ENCODE assay signal across 13 mouse cellular contexts in genomic region chr15:77337926-77338325, GRCm38 (mm10). TPM values are rescaled to one million over a fixed set of nuclear protein-coding genes. Genes with fewer than 3 reads are reported as not detected.
DNase-seq lines count a peak whose midpoint lies in the region; ATAC-seq lines count a peak whose summit lies in the region.
"Had no signal": no experiment of that assay in that cellular context is flagged by ENCODE, and none has a peak within 500 bp of the region (broad histone marks: within the 10 kb centered on the region; RNA-seq: fewer than 3 reads in every experiment).

No protein-coding gene starts in this region.

- H3K4me1 ChIP-seq in hindbrain, embryonic 10.5 days (replicated peaks) = peaks cover 52% of the 10 kb centered on the region
- peaks cover 13% of the 10 kb centered on the region for H3K4me1 ChIP-seq in hindbrain, embryonic 16.5 days (ENCODE audit: control insufficient read depth, insufficient read depth, low read depth, low read length)
- peaks cover 24% of the 10 kb centered on the region for H3K4me1 ChIP-seq in neural tube, embryonic 11.5 days (ENCODE audit: control insufficient read depth, insufficient read depth, low read length)
- H3K4me1 ChIP-seq in intestine, embryonic 16.5 days (ENCODE audit: control insufficient read depth, insufficient read depth, low read length) = peaks cover 35% of the 10 kb centered on the region
- H3K4me1 ChIP-seq in stomach, embryonic 16.5 days (ENCODE audit: control insufficient read depth, insufficient read depth, low read length) = peaks cover 22% of the 10 kb centered on the region

- WGBS in hindbrain, embryonic 10.5 days = 71% methylated on average over 3 of the region's 3 CpGs
- WGBS in hindbrain, embryonic 16.5 days = 61% methylated on average over 3 of the region's 3 CpGs
- 74% methylated on average over 3 of the region's 3 CpGs for WGBS in neural tube, embryonic 11.5 days
- WGBS in intestine, embryonic 16.5 days = 59% methylated on average over 3 of the region's 3 CpGs
- 72% methylated on average over 3 of the region's 3 CpGs for WGBS in stomach, embryonic 16.5 days

- H3K4me2 ChIP-seq in hindbrain, embryonic 16.5 days (ENCODE audit: low read length) = no peak overlapping the region
- no peak overlapping the region for H3K4me2 ChIP-seq in neural tube, embryonic 11.5 days (ENCODE audit: low read depth)
- H3K4me2 ChIP-seq in intestine, embryonic 16.5 days (ENCODE audit: low read depth, low read length) = peak overlapping the region; percentile 26
- peak overlapping the region; percentile 21; the same call in 1 of the 2 replicates for H3K4me2 ChIP-seq in stomach, embryonic 16.5 days (ENCODE audit: low read depth, low read length)
- H3K4me2 ChIP-seq: embryonic facial prominence, embryonic 12.5 days; neural tube, embryonic 12.5 days had no signal

- ATAC-seq in hindbrain, embryonic 16.5 days = no peak
- no peak for ATAC-seq in neural tube, embryonic 11.5 days (ENCODE audit: insufficient read depth, low FRiP score, low TSS enrichment)
- no peak for ATAC-seq in intestine, embryonic 16.5 days
- no peak for ATAC-seq in stomach, embryonic 16.5 days (ENCODE audit: insufficient read depth, low FRiP score)

- H3K27ac ChIP-seq in hindbrain, embryonic 10.5 days = peak overlapping the region; percentile 47; the same call in 1 of the 2 replicates
- H3K27ac ChIP-seq in hindbrain, embryonic 16.5 days (ENCODE audit: low read depth, low read length) = no peak overlapping the region
- no peak overlapping the region for H3K27ac ChIP-seq in neural tube, embryonic 11.5 days (ENCODE audit: low read depth, low read length)
- peak overlapping the region; percentile 78 for H3K27ac ChIP-seq in intestine, embryonic 16.5 days (ENCODE audit: low read length)
- peak overlapping the region; percentile 86 for H3K27ac ChIP-seq in stomach, embryonic 16.5 days (ENCODE audit: low read length)
- H3K27ac ChIP-seq: neural tube, embryonic 12.5 days had no signal

- H3K27me3 ChIP-seq in hindbrain, embryonic 10.5 days (ENCODE audit: insufficient read depth, poor library complexity, severe bottlenecking) = no peaks in the 10 kb centered on the region
- H3K27me3 ChIP-seq in hindbrain, embryonic 16.5 days (replicated peaks; ENCODE audit: control insufficient read depth, insufficient read depth, low read length) = no peaks in the 10 kb centered on the region
- H3K27me3 ChIP-seq in neural tube, embryonic 11.5 days (ENCODE audit: control insufficient read depth, insufficient read depth, low read length) = no peaks in the 10 kb centered on the region
- no peaks in the 10 kb centered on the region for H3K27me3 ChIP-seq in intestine, embryonic 16.5 days (replicated peaks; ENCODE audit: control insufficient read depth, insufficient read depth, low read length)
- H3K27me3 ChIP-seq in stomach, embryonic 16.5 days (ENCODE audit: control insufficient read depth, insufficient read depth, low read length) = no peaks in the 10 kb centered on the region
- H3K27me3 ChIP-seq: embryonic facial prominence, embryonic 12.5 days; neural tube, embryonic 12.5 days had no signal

- H3K36me3 ChIP-seq in hindbrain, embryonic 10.5 days = no peaks in the 10 kb centered on the region
- H3K36me3 ChIP-seq in hindbrain, embryonic 16.5 days (ENCODE audit: control insufficient read depth, insufficient read depth, low read length) = no peaks in the 10 kb centered on the region
- no peaks in the 10 kb centered on the region for H3K36me3 ChIP-seq in neural tube, embryonic 11.5 days (ENCODE audit: control insufficient read depth, insufficient read depth, low read length)
- no peaks in the 10 kb centered on the region for H3K36me3 ChIP-seq in intestine, embryonic 16.5 days (ENCODE audit: control insufficient read depth, insufficient read depth, low read length)
- no peaks in the 10 kb centered on the region for H3K36me3 ChIP-seq in stomach, embryonic 16.5 days (ENCODE audit: control insufficient read depth, insufficient read depth, low read length)
- H3K36me3 ChIP-seq: embryonic facial prominence, embryonic 12.5 days; neural tube, embryonic 12.5 days had no signal

- H3K4me3 ChIP-seq in hindbrain, embryonic 10.5 days = no peak overlapping the region
- no peak overlapping the region for H3K4me3 ChIP-seq in hindbrain, embryonic 16.5 days (ENCODE audit: low read length)
- H3K4me3 ChIP-seq in neural tube, embryonic 11.5 days (ENCODE audit: low read depth, low read length) = no peak overlapping the region
- no peak overlapping the region; the same call in 1 of the 2 replicates for H3K4me3 ChIP-seq in intestine, embryonic 16.5 days (ENCODE audit: low read length)
- H3K4me3 ChIP-seq in stomach, embryonic 16.5 days (replicated peaks; ENCODE audit: low read length) = no peak overlapping the region
- H3K4me3 ChIP-seq: embryonic facial prominence, embryonic 12.5 days; megakaryocyte, embryonic 14.5 days; neural tube, embryonic 12.5 days had no signal

- DNase-seq in hindbrain, embryonic 10.5 days (ENCODE audit: low spot score) = no peak
- no peak for DNase-seq in neural tube, embryonic 11.5 days (ENCODE audit: low spot score)
- no peak for DNase-seq in neural tube, embryonic 10.5 days (ENCODE audit: extremely low spot score, low spot score)
- DNase-seq in embryo, embryonic 9.5 days (ENCODE audit: extremely low spot score) = no peak
- DNase-seq in heart, adult 9 months (ENCODE audit: low spot score in 2 of 2) = no peak
- DNase-seq: kidney, postnatal 4 days; right cerebral cortex, postnatal 14 days had no signal

- no peaks in the 10 kb centered on the region for H3K9me3 ChIP-seq in hindbrain, embryonic 10.5 days
- H3K9me3 ChIP-seq in hindbrain, embryonic 16.5 days (ENCODE audit: control insufficient read depth, low read length) = no peaks in the 10 kb centered on the region
- H3K9me3 ChIP-seq in neural tube, embryonic 11.5 days (ENCODE audit: control insufficient read depth, low read length) = no peaks in the 10 kb centered on the region
- H3K9me3 ChIP-seq in intestine, embryonic 16.5 days (ENCODE audit: control insufficient read depth, low read length) = no peaks in the 10 kb centered on the region
- H3K9me3 ChIP-seq in stomach, embryonic 16.5 days (replicated peaks; ENCODE audit: control insufficient read depth, low read length) = no peaks in the 10 kb centered on the region
- H3K9me3 ChIP-seq: embryonic facial prominence, embryonic 12.5 days; megakaryocyte, embryonic 14.5 days; neural tube, embryonic 12.5 days had no signal

- no peak overlapping the region for H3K9ac ChIP-seq in hindbrain, embryonic 16.5 days (ENCODE audit: low read depth, low read length)
- peak overlapping the region; percentile 18; the same call in 1 of the 2 replicates for H3K9ac ChIP-seq in neural tube, embryonic 11.5 days (ENCODE audit: low read length)
- peak overlapping the region; percentile 30 for H3K9ac ChIP-seq in intestine, embryonic 16.5 days (ENCODE audit: low read depth, low read length)
- peak overlapping the region; percentile 46; the same call in 1 of the 2 replicates for H3K9ac ChIP-seq in stomach, embryonic 16.5 days (ENCODE audit: low read length)
- H3K9ac ChIP-seq: embryonic facial prominence, embryonic 12.5 days; neural tube, embryonic 12.5 days had no signal

RNA-seq across cellular contexts. Expression of gene Rbfox2, which starts 31.1 kb away (rescaled TPM):
- 50.6 and 77.8 TPM in 2 replicates for polyA plus RNA-seq in hindbrain, embryonic 10.5 days (2016; fragmentation: Nextera tagmentation; extraction: Ambion mirVana)
- 122 and 140 TPM in 2 replicates for polyA plus RNA-seq in hindbrain, embryonic 16.5 days (2015; fragmentation: Nextera tagmentation; extraction: Ambion mirVana)
- polyA plus RNA-seq in neural tube, embryonic 11.5 days (2014; fragmentation: Nextera tagmentation; extraction: Ambion mirVana) = 123 and 125 TPM in 2 replicates
- 31.5 and 34.0 TPM in 2 replicates for polyA plus RNA-seq in intestine, embryonic 16.5 days (2015; fragmentation: Nextera tagmentation; extraction: Ambion mirVana)
- polyA plus RNA-seq in stomach, embryonic 16.5 days (2015; fragmentation: Nextera tagmentation; extraction: Ambion mirVana) = 55.7 and 63.6 TPM in 2 replicates

Comparison
In these comparisons a context has a peak if more than half of its experiments do, and no peak if none do; other contexts are left out.
1. H3K27ac ChIP-seq: peak in hindbrain, embryonic 10.5 days (single experiment), intestine, embryonic 16.5 days (single experiment) and stomach, embryonic 16.5 days (single experiment); none in hindbrain, embryonic 16.5 days (single experiment) and neural tube, embryonic 11.5 days (single experiment).
2. H3K4me2 ChIP-seq: peak in intestine, embryonic 16.5 days (single experiment) and stomach, embryonic 16.5 days (single experiment); none in hindbrain, embryonic 16.5 days (single experiment) and neural tube, embryonic 11.5 days (single experiment).